1 mouse cellular context compared by ENCODE assay signal in the genomic region with DNA sequence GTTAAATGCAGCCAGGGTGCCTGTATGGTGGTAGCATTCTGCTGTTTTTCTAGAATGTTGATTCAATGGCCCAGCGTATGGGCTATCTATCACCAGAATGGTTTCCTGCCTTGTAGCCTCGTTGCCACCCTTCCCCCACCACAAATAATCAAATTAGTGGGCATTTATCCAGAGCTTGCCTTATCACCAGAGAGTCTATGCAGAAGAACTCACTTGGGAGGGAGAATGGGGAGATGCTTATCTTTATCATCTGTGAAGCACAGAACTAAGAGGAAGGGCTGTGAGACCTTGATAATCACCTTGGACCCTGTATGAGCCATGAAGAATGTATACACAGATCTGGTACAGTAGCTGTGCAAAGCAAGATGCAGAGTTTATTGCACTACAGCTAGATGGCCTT.
A peak's percentile ranks its signal among the peaks of the same experiment; 100 is the strongest.
TF ChIP-seq lines count a peak whose summit lies in the region.

No protein-coding gene starts in this region.

TF ChIP-seq in MEL, 35 proteins besides CTCF, POLR2A, EP300 and RAD21 (continued from another document):
- TF ChIP-seq MYB (IDR thresholded peaks at IDR 0.05; ENCODE audit: low read depth, low read length) (peak; percentile 43; the same call in 1 of the 2 replicates), CHD1 (IDR thresholded peaks at IDR 0.05; ENCODE audit: low read depth, low read length) (no peak), ZMIZ1 (IDR thresholded peaks at IDR 0.05; ENCODE audit: low read depth, low read length) (no peak), CHD2 (IDR thresholded peaks at IDR 0.05; ENCODE audit: low read length) (peak; percentile 74), BHLHE40 (IDR thresholded peaks at IDR 0.05; ENCODE audit: borderline replicate concordance, low read depth, low read length) (peak; percentile 55), ZNF384 (IDR thresholded peaks at IDR 0.05; ENCODE audit: low read depth, low read length) (peak; percentile 66; the same call in 1 of the 2 replicates), MAFK (IDR thresholded peaks at IDR 0.05; ENCODE audit: borderline replicate concordance, low read depth, low read length) (peak; percentile 60; the same call in 1 of the 2 replicates), SIN3A (IDR thresholded peaks at IDR 0.05; ENCODE audit: low read length) (peak; percentile 73), ZKSCAN1 (IDR thresholded peaks at IDR 0.05; ENCODE audit: low read depth, low read length) (no peak), GABPA (IDR thresholded peaks at IDR 0.05; ENCODE audit: low read depth, low read length) (no peak), USF1 (IDR thresholded peaks at IDR 0.05; ENCODE audit: low read depth, low read length) (no peak), NRF1 (IDR thresholded peaks at IDR 0.05; ENCODE audit: insufficient read depth, low read depth, low read length, poor library complexity, severe bottlenecking) (no peak), TAL1 (IDR thresholded peaks at IDR 0.05; ENCODE audit: low read length) (peak; percentile 87), ELF1 (IDR thresholded peaks at IDR 0.05; ENCODE audit: low read depth, low read length) (peak; percentile 60)
